Mouse (Mus musculus) megakaryocyte, embryonic 14.5 days (primary cell): ENCODE results near the gene Mmrn2.

Experiments
- FLI1 ChIP-seq: IDR thresholded peaks from 2 replicates; pipeline ENCODE4 v1.6.1; 2012; ENCODE audit warnings: low read length, inconsistent platforms, mixed read lengths
- GATA1 ChIP-seq: IDR thresholded peaks from 3 replicates; pipeline ENCODE4 v1.6.1; 2012; ENCODE audit warnings: mixed read lengths, low read length, inconsistent platforms, borderline replicate concordance

GRCm38 (mm10) chr14:34428274-34428673, 53.0 kb downstream of the Mmrn2 start:
- no peak for TF ChIP-seq GATA1
- TF ChIP-seq FLI1 = no peak
